Mouse (Mus musculus) c-Kit-positive CD71-negative TER-119-negative erythroid progenitor cells, embryonic 14.5 days (primary cell): ENCODE results near the gene Kif12.

ENCODE experiments used
- DNase-seq: peaks from one replicate; pipeline ENCODE4 v3.0.0-alpha.2; 2013; ENCODE audit warnings: low read depth

Gene Kif12

DNA sequence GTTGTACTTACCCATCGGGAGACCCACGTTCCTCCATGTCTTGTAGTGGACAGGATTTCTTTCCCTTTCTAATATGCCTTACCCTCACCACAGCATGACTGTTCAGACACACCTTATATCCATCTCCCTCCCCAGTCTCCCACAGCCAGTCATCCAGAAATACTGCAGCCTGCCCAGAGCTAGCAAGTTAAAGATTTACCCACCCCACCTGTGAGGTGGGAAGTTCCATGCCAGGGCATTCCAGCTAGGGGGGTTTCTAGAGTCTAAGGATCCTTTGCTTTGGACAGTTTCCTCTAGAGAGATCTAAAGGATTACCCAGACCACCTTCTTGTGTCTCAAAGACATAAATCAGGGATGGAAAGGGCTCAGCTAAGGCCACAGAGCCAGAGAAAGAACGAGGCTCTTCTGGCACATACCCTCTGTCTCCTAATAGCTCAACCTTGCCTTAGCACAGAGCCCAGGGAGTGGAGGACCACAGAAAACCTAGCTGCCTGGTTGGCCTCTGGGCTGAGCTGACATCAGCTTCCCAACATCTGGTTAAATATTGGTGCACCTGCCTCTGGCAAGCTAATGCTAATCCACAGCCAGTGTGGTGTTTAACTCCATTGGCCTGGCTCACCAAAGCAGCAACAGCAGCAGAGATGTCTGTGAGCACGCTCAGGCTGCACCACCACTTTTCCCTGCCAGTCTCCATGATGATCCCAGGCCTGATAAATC is at the start of gene Kif12:
Kif12 (minus strand) TSS at position 163 of the 717 bp plus-strand sequence.
- no peak for DNase-seq

DNA sequence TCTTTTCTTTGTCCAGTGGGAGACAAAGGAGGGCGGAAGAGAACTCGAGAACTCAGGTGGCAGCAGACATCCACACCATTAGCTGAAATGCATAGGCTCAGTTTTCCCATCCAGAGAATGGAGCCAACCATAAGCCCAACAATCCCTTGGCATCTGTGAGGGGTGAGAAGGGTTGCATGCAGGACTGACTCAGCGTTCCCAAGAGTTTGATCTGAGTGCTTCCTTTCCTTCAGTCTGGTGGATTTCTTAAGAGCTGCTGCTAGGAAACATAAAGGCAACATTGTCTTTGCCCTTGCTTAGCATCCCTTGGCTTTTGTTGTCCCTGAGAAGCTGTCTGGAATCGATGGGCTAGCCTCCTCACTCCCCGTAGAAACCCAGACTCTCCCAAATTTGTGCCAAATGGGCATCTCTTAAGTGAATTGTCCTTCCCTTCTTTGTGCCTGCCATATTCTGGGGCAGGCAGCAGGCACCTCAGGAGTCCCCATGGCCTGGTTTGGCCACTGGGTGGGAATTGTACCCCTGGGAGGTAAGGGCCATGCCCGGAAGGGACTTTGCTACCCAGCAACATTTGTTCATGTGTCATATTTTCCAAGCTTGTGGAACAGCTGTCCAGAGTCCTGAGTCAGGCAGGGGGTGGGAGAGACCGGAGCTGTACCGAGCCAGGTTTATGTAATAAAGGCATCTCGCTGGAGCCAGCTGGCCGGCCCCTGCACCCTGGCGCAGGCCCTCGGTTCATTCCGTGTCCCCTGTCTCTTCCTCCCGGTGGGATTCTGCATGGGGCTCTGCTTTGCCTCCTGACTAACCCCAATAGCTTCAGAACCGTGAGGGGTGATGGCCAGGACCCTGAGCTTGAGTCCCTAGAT is 49.4 kb upstream of the Kif12 start:
- no peak for DNase-seq

DNA sequence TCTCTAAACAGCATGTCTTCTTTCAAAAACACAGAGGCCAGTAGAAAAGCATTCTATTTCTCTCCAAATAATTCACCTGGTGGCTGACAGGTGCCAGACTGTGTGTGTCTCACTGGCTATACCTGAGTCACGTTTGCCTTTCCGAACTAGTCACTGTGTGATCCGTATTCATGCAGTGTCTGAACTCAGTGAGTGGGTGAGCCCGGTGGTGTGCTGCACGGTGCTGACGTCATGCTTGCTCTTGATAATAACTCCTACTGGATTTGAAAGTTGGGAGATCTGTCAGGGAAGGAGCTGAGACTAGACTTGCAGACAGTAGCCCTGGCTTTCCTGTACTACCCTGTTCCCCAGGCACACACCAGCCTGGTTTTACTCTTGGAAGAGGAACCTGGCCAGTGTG is 47.7 kb upstream of the Kif12 start:
- no peak for DNase-seq

DNA sequence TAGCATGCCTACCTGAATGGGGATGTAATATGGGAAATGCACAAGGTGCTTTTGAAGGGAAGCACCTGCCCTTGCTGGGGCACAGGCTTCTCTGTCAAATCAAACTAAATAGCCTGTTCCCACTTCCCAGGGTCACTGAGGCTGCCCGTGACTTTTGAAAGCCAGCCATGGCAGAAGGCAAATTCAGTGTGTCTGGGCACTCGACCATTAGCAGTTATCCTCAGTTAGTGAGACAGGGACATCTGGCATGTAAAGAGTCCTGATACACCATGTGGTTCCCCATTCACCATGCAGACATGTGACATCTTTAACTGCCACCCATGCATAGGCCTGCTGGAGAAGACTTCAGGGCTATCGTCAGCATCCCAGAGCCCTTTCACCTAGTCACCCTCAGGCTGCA is 47.1 kb upstream of the Kif12 start:
- DNase-seq: no peak

DNA sequence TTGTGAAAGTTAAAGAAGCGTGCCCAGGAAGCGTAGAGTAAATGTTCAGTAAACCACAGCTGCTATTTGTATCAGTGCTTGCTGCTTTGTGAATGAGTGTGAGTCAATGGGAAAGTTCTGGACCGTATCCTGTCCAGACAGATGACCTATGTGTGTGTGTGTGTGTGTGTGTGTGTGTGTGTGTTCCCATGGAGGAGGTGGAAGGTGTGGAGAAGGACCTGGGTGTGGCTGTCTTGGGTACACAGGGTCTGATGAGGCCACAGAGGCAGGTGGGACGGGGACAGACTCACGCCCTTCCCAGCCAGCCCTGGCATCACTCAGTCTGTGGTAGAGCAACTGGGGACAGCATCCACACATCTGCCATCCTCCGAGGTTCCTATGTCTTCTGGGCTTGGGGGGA is 45.6 kb upstream of the Kif12 start:
- no peak for DNase-seq

DNA sequence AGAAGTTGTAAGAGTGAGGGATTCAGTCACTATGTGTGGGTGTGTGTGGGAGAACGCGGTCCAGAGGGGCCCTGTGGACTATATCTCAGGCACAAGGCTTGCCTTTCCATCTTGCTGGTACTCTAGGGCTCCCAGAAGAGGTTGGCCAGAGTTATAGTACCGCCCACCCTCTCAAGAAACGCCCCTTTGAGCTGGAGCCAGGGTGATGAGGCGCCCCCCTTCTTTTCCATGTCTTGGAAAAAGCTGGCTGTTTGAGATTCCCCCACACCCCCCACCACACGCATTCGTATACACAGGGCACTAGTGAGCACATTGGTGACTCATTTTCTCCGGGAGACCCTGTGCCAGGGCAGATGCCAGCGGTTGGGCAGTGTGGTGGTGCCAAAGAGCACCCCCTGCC is 44.6 kb upstream of the Kif12 start:
- no peak for DNase-seq

DNA sequence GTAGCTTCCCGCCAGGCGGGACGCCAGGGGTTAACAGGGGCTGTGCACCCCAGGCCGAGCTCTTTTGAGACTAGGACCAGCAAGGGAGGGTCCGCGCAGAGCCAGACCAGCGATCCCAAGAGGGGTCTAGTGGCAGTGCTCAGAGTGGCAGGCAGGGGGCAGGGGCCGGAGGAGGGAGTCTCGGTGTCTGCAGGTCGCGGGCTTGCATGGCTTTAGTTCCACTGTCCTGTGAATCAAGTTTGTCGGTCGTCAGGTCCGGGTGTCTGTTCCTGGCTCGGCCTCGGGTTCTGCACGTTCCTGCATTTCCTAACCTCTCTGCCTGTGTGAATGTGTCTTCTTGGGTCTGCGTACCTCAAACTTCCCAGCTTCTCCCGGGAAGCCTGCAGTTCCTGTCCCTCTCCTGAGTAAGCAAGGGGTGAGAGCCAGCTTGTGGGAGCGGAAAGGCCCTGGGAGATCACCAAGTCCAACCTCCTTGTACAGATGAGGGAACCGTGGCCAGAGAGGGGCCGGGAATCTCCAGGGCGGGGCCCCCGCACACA is 44.1 kb upstream of the Kif12 start:
- no peak for DNase-seq

DNA sequence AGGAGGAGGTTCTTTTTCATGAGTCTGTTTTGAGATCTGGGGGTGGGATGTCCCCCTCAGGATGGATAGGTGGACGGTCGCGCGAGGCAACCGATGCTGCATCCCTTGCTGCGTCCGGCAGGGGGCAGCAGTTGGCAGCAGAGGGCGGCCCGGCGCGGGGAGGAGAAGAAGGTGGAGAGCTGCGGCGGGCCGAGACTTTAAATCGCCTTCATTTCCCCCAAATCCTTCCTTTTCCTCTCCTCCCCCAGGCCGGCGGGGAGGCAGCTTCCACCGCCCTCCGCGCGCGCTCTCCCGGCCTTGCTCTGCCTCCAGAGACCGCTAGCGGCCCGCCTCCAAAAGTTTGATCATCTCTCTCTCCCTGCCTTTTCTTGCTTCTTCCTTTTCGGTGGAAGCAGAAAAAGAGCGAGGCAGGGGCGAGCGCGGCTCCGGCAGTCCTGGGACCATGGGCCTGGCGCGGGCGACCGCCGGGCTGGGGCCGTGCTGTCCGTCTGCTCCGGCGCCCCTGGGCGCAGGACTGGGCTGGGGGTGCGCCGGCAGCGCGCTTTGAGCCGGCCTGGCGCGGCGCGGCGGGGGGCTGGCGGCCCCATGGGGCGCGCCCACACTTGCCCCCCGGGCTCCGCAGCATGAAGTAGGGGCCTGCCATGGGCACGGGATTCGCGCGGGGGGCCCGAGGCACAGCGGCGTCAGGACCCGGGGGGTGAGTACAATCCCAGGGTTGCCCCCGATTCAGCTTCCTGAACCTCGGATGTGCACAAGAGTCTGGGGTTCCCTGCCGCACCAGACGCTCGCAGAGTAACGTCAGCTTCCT is 43.5 kb upstream of the Kif12 start:
- peak; percentile 32 for DNase-seq

DNA sequence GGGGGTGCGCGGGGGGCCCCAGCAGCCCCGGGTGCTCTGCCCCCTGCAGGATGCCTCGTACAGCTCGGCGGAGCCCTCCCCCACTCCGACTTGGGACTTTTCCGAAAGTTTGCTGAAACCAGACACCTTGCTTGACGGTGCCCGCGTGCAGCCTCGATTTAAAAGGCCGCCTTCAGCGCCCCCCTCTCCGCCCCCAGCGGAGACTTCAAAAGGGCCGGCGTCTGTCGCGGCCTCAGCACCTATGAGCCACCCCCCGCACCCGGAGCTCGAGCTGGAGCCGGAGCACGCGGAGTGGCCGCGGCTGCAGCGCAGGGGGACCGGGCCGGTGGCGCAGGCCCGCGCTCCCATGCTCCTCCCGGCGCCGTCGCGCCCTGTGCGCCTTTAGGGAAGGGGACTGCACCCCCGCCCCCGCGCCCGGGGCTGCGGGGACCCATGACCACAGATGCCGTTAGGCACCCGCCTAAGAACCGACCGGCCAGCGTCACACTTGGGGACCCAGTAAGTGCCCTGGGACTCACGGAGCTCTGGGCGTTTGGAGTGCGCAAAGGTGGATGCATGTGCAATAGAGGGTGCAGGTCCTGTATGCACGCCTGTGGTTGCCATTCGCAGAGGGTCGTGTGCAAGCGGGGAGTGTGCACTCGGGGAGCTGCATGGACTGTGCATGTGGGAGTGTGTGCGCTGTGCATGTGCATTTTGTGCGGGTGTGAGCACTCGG is 42.1 kb upstream of the Kif12 start, which contains the start of gene Col27a1:
Col27a1 (plus strand) TSS at position 98 of the 715 bp plus-strand sequence.
- no peak for DNase-seq

DNA sequence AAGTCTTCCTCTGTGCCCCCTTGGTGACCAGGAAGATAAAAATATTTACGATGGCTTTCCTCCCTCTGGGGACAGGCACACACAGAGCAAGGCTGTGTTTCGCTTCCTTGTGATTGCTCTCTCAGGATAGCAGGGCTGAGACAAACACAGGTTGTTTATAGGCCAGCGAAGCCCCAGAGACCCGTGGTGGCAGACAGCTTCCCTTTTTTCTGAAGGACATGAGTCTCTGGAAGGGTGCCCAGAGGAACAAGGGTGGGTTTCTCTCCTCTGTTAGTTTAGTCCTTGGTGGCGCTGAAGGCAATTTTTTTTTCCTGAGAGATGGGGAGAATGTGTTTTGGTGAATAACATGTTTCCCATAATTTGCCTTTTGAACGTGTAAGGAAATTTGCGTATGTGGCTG is 33.7 kb upstream of the Kif12 start:
- no peak for DNase-seq

DNA sequence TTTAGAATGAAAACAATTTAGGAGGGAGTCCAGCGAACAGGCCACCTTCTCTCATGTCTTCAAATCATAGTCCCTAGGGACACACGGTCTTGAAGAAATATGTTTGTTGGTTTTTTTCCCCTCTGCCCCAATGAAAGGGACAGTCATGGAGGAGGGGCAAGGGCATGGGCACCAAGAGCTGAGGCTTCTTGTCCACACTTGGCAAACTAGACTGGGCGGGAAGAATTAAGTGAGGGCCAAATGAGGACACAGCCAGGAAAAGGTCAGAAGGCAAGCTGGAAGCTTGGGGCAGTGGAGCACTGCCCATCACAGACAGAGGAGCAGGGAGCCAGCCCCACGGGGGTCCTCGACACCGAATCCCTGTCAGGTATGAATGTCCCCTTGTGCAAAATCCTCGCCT is 31.9 kb upstream of the Kif12 start:
- DNase-seq: no peak

DNA sequence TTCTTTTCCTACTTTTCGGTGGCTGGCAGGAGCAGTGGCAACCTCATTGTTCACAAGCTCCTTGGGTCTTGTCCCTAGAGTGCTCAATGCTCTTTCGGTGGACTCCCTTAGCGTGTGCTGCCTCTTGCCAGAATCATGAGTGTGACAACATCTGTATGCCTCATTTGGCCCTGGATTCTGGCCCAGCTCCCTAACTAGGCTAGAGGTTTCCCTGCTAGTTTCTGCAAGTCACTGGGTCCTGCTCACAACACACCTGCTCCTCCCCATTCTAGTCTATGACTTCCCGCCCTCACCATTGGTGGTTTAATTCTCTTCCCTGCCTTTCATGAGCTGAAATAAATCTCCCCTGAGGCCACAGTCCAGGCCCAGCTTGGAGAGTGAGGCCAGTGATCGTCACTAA is 27.4 kb upstream of the Kif12 start:
- no peak for DNase-seq

DNA sequence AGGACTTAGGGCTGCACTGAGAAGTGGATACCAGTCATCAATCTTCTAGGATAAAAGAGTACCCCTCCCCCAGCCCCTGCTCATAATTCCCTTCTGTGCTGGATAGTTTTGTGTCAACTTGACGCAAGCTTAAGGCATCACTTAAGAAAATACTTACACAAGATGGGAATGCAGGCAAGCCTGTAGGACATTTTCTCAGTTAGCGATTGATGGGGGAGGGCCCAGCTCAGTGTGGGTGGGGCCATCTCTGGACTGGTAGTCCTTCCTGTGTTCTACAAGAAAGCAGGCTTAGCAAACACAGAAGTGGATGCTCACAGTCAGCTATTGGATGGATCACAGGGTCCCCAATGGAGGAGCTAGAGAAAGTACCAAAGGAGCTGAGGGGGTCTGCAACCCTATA is 22.4 kb upstream of the Kif12 start:
- DNase-seq: no peak

DNA sequence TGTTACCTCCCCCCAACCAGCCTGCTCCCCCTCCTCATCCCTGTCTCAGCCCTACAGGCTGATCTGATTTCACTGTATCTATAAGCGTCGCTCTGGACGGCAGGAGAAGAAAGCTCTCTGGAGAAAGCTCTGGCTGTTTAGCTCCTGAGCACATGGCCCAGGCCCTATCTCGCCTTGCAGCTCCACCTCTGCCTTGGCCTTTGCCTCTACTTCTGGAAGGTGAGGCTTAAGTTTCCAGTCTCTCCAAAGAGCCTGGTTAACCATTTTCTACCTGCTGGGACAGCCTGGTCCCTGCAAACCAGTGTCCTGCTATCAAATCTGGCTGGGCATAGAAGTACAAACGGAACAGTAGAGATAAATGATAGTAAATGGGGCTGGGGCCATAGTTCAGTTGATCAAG is 19.7 kb upstream of the Kif12 start:
- DNase-seq: no peak

DNA sequence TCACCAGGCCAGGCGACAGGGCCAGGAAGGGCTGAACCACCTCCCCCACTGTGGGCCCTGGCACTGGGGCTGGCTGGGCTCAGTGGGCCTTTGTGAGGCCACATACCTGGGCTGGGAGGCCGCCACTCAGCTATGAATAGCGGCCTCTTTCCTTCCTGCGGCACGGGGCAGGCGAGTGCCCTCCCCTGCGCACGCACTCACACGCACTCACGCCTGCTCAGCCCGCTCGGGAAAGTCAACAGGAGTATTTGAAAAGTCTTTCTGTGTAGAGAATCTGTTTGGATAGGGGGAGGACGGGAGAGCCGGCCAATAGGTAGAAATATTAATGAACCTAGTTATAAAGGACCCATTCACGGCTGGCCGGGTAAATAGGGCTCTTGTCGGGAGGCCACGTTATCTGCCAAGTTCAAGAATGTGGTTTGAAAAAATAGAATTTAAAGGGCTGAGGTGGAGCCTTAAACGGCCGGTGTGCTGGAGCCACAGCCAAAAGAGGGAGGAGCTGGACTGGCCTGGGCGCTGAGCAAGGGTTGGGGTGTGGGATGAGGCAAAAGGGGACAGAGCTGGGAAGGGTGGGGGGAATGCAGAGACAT is 14.4 kb upstream of the Kif12 start:
- DNase-seq: no peak

DNA sequence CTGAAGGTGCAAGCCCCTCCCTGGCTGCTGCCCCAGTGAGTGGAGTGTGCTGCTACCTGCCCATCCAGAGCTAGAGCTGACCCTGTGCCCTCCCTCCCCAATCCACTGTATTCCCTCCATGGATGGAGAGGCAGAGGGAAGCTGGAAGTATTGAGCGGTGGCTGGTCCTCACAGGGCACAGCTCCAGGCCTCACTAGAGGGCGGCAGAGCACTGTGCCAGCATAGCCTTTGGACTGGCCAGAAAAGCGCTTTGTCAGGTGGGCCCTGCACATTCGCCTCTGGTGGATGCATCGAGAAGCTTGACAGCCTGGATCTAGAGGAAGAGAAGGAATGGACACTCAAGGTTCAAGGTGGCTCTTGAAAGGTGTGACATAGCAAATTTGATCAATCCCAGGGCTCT is 9.6 kb upstream of the Kif12 start:
- no peak for DNase-seq

DNA sequence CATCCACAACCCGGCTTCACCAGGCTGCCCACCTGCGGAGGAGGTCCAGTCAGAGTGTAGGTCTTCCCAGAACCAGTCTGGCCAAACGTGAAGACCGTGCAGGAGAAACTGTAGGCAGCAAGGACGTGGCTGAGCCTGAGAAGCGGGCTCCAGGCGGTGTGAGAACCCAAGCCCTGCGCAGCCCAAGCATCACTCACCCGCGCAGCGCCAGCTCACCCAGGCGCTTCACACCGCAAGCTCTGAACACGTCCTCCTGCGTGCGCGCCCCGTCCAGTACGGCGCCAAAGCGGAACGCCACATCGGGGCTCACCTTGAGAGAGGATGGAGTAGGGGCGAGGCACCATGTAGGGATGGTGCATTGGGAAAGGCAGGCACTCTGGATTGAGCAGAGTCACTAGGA is 809 bp downstream of the Kif12 start:
- DNase-seq: no peak

DNA sequence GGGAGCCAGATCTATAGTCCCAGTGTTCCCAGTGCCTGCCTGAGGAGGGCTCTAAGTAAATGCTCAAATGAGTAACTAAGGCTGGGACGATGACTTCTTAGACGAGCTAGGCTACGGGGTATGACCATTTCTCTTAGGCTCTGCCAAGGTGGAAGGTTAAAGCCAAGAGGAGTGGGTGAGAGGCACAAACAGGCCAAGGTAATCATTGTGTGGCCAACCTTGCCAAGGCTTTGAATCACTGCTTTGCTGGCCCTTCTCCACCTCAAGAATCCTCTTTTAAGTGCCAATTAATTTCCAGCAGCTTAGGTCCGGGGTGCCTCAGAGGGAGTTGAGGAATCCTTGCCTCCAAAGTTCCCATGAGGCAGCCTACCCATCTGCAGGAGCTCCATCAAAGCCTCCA is 1.9 kb downstream of the Kif12 start:
- no peak for DNase-seq

DNA sequence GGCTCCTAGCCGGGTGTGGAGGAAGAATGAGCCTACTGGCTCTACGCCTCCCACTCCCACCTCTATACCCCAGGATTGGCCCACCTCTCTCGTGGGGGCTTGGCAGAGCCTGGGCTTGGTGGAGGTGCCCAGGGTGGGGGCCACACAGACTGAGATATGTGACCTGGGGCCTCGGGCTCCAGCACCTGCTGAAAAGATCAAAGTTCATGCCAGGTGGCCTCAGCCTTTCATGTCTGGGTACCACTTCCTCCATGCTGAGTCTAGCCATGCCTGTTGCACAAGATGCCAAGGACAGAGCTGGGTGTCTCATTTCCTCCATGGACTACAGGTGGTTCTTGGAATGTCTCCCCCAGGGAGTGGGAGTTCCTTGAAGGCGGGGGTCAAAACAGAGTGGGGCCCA is 5.6 kb downstream of the Kif12 start:
- no peak for DNase-seq

DNA sequence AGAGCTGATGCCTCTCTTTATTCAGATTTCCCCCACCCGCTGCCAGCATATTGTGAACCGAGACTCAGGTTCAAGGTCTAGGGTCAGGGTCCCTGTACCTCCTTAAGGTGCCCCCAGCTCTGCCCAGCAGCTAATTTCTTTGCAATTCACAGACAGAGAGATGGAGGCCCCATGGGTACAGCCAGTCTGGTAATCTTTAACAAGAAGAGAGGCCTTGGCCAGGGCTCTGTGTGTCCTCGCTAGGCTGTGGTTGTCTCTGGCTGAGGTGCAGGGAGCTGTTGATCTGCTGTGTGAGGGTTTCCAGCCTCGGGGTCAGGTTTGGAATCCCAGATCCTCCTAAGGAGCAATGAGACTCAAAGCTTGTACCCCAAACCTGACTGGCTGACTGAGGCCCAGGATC is 6.3 kb downstream of the Kif12 start:
- DNase-seq: no peak

DNA sequence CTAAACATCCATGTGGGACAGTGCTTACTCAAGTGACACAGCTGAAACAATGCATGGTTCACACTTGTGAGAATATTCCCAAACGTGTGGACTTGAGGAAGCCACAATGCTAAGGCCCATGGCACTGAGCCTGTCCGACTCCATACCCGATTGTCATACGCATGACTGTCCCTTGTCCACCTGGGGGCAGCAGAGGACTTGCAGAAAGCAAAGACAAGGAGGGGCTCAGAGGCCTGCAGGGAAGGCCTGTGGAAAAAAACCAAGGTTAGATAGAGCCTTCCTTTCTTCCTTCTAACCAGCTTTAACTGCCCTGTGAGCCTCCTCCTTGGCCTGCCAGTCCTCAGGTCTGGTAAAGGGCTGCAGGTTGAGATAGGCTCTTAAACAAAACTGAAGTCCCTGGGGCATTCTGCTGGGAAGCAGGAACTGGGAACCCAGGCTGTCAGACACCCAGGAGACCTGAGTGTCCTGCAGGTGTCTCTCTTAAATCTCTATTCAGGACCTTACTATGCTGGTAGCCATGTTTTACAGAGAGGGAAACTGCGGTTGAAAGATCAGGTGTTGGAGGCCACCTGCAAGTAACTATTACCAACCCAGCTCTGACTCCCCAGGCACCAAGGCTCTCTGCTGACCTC is 12.9 kb downstream of the Kif12 start:
- peak; percentile 65 for DNase-seq
